Mouse (Mus musculus) heart, adult 2 months (tissue): ENCODE data around the gene Ccng2. TPM values are rescaled to one million over a fixed set of nuclear protein-coding genes. Genes with fewer than 3 reads are reported as not detected.
A peak's percentile ranks its signal among the peaks of the same experiment; 100 is the strongest.

Experiments used
- DNase-seq, 2 experiments: peaks; one replicate each; pipeline ENCODE4 v3.0.0; 2021
- H3K27ac ChIP-seq: fragments of 200-600 bp; 2 replicates; pipeline ENCODE4 v1.8.1; 2022
- H3K27me3 ChIP-seq: fragments of 200-500 bp; 2 replicates; pipeline ENCODE4 v1.6.1; 2012; ENCODE audit warnings: mild to moderate bottlenecking, low read length, inconsistent platforms, mixed read lengths; ENCODE audit not compliant: control insufficient read depth, insufficient read depth
- H3K36me3 ChIP-seq: fragments of 200-500 bp; 2 replicates; pipeline ENCODE4 v1.6.1; 2012; ENCODE audit warnings: low read length, inconsistent platforms; ENCODE audit not compliant: control insufficient read depth, insufficient read depth
- H3K4me1 ChIP-seq: fragments of 200-500 bp; 2 replicates; pipeline ENCODE4 v1.6.1; 2011; ENCODE audit warnings: low read length; ENCODE audit not compliant: control insufficient read depth, insufficient read depth
- H3K4me3 ChIP-seq: fragments of 200-600 bp; 2 replicates; pipeline ENCODE4 v1.8.1; 2022
- H3K79me2 ChIP-seq: fragments of 200-500 bp; replicated peaks from 2 replicates; pipeline ENCODE4 v1.6.1; 2012; ENCODE audit warnings: mild to moderate bottlenecking, inconsistent platforms, low read length, moderate library complexity, mixed read lengths; ENCODE audit not compliant: control insufficient read depth, insufficient read depth
- H3K9ac ChIP-seq: fragments of 200-500 bp; 2 replicates; pipeline ENCODE4 v1.6.1; 2012; ENCODE audit warnings: low read depth, mild to moderate bottlenecking, control low read depth, inconsistent platforms, low read length, mixed read lengths
- CTCF ChIP-seq: fragments of 200-600 bp; IDR thresholded peaks from 2 replicates; pipeline ENCODE4 v1.8.1; 2022; ENCODE audit warnings: antibody characterized with exemption, mild to moderate bottlenecking, moderate library complexity
- EP300 ChIP-seq: fragments of 200-500 bp; IDR thresholded peaks from 2 replicates; pipeline ENCODE4 v1.6.1; 2011; ENCODE audit warnings: low read depth, low read length, control low read depth; ENCODE audit not compliant: insufficient read depth
- POLR2A ChIP-seq: fragments of 200-500 bp; IDR thresholded peaks from 2 replicates; pipeline ENCODE4 v1.6.1; 2011; ENCODE audit warnings: mild to moderate bottlenecking, low read depth, low read length, control low read depth; ENCODE audit not compliant: insufficient read depth
- WGBS: fragments of 180-500 bp; shearing (Covaris S2); methylation state at CpG from one replicate; pipeline ENCODE4 v1.1.7; 2018; 5-methylcytosine and 5-hydroxymethylcytosine counted together
- intact Hi-C: fragments of 180-260 bp; cut with DNase I; formaldehyde crosslinking; loops from one replicate; pipeline ENCODE4 v1.15.1; 2025
- polyA plus RNA-seq: library from polyadenylated mRNA; depleted of rRNA; stranded (reverse); fragments of >200 nt; gene quantifications from 2 replicates; pipeline ENCODE4 v1.2.3, GENCODE M21; 2012; rRNA removed
- total RNA-seq, 2 experiments: library from RNA; stranded (reverse); gene quantifications; 2 replicates each; pipeline ENCODE4 v1.2.3; 2021

Ccng2 gene
- total and polyA plus RNA-seq, 3 experiments = 7.2 to 13.5 (median 12.3) TPM

GRCm38 (mm10) chr5:93296754-93297153 is 29.7 kb downstream of the Ccng2 start:
- H3K36me3 ChIP-seq = no peaks in the 10 kb centered on the region
- no peak for TF ChIP-seq CTCF
- no peak for TF ChIP-seq EP300
- no peak for TF ChIP-seq POLR2A
- no peak overlapping the region for H3K27ac ChIP-seq
- DNase-seq = no peak
- intact Hi-C loops = no loop called here
- no peaks in the 10 kb centered on the region for H3K79me2 ChIP-seq
- no peaks in the 10 kb centered on the region for H3K27me3 ChIP-seq
- no peak overlapping the region for H3K9ac ChIP-seq
- no peak overlapping the region for H3K4me3 ChIP-seq
- WGBS = 80% methylated on average over 4 of the region's 4 CpGs
- no peaks in the 10 kb centered on the region for H3K4me1 ChIP-seq

GRCm38 (mm10) chr5:93297311-93297710 is 30.3 kb downstream of the Ccng2 start:
- 58% methylated on average over 3 of the region's 3 CpGs for WGBS
- DNase-seq = no peak
- H3K27me3 ChIP-seq = no peaks in the 10 kb centered on the region
- no peaks in the 10 kb centered on the region for H3K4me1 ChIP-seq
- no peak overlapping the region for H3K9ac ChIP-seq
- intact Hi-C loops = no loop called here
- no peak overlapping the region for H3K27ac ChIP-seq
- H3K36me3 ChIP-seq = no peaks in the 10 kb centered on the region
- TF ChIP-seq CTCF (no peak), EP300 (no peak)
- H3K4me3 ChIP-seq = no peak overlapping the region
- H3K79me2 ChIP-seq = no peaks in the 10 kb centered on the region

- Histone ChIP-seq H3K79me2 (no peaks in the 10 kb centered on the region), H3K27ac (no peak overlapping the region), H3K4me3 (no peak overlapping the region), H3K36me3 (no peaks in the 10 kb centered on the region), H3K4me1 (no peaks in the 10 kb centered on the region), H3K9ac (no peak overlapping the region), H3K27me3 (no peaks in the 10 kb centered on the region)
- intact Hi-C loops = no loop called here
- no peak for DNase-seq
- 55% methylated on average over 2 of the region's 2 CpGs for WGBS
- TF ChIP-seq POLR2A = no peak
- no peak for TF ChIP-seq EP300
- TF ChIP-seq CTCF = no peak
These were observed 38.2 kb downstream of the Ccng2 start for GRCm38 (mm10) chr5:93305126-93305830.

GRCm38 (mm10) chr5:93308909-93309308 is 41.9 kb downstream of the Ccng2 start:
- H3K9ac ChIP-seq = no peak overlapping the region
- TF ChIP-seq CTCF (no peak), POLR2A (no peak), EP300 (no peak)
- no peaks in the 10 kb centered on the region for H3K4me1 ChIP-seq
- H3K36me3 ChIP-seq = no peaks in the 10 kb centered on the region
- H3K4me3 ChIP-seq = no peak overlapping the region
- H3K79me2 ChIP-seq = no peaks in the 10 kb centered on the region
- intact Hi-C loops = no loop called here
- no peaks in the 10 kb centered on the region for H3K27me3 ChIP-seq
- 85% methylated on average over 2 of the region's 2 CpGs for WGBS
- H3K27ac ChIP-seq = no peak overlapping the region
- no peak for DNase-seq

GRCm38 (mm10) chr5:93323320-93324001 is 56.4 kb downstream of the Ccng2 start:
- Histone ChIP-seq H3K27me3 (no peaks in the 10 kb centered on the region), H3K79me2 (no peaks in the 10 kb centered on the region), H3K27ac (no peak overlapping the region), H3K36me3 (no peaks in the 10 kb centered on the region), H3K9ac (no peak overlapping the region), H3K4me1 (no peaks in the 10 kb centered on the region), H3K4me3 (no peak overlapping the region)
- intact Hi-C loops = loop anchor here (1.0 kb wide), 1 partner anchor 143 kb away; no protein-coding TSS in a partner anchor
- peak; percentile 14 to 19 for DNase-seq
- 26% methylated on average over 1 of the region's 1 CpGs for WGBS
- TF ChIP-seq CTCF (peak; percentile 74), EP300 (no peak), POLR2A (no peak)

Other genes with a start within 250 kb of the Ccng2 start
- under 1 TPM in 1 of 2 experiments, not detected in 1; 0.08 TPM for gene Sowahb, start 222.2 kb upstream of the Ccng2 start, total RNA-seq
- gene Sowahb, start 222.2 kb upstream of the Ccng2 start, polyA plus RNA-seq = 0.04 TPM in 1 of 2 replicates, not detected in the other
- gene Sept11, start 173.8 kb upstream of the Ccng2 start, total RNA-seq = 10 to 100 TPM; 25.7 to 34.0 TPM
- gene Sept11, start 173.8 kb upstream of the Ccng2 start, polyA plus RNA-seq = 15.6 and 25.8 TPM in 2 replicates
- 100 to 1,000 TPM; 147 to 166 TPM for gene Ccni, start 60.8 kb upstream of the Ccng2 start, total RNA-seq
- 56.5 and 119 TPM in 2 replicates for gene Ccni, start 60.8 kb upstream of the Ccng2 start, polyA plus RNA-seq
- gene 2010109A12Rik, start 60.7 kb upstream of the Ccng2 start, total RNA-seq = under 1 TPM; 0.57 to 0.59 TPM
- not detected in 2 replicates for gene 2010109A12Rik, start 60.7 kb upstream of the Ccng2 start, polyA plus RNA-seq